Mouse (Mus musculus) spleen, adult 2 months (tissue): ENCODE data around the gene Llcfc1.

Experiments used
- CTCF ChIP-seq: fragments of 200-500 bp; IDR thresholded peaks from 2 replicates; pipeline ENCODE4 v1.5.1; 2011; ENCODE audit warnings: mild to moderate bottlenecking, inconsistent platforms; ENCODE audit not compliant: insufficient read depth, insufficient read length, insufficient replicate concordance; ENCODE audit errors: extremely low read depth
- POLR2A ChIP-seq: fragments of 200-500 bp; IDR thresholded peaks from 2 replicates; pipeline ENCODE4 v1.6.1; 2011; ENCODE audit warnings: low read depth, low read length, inconsistent platforms

DNA sequence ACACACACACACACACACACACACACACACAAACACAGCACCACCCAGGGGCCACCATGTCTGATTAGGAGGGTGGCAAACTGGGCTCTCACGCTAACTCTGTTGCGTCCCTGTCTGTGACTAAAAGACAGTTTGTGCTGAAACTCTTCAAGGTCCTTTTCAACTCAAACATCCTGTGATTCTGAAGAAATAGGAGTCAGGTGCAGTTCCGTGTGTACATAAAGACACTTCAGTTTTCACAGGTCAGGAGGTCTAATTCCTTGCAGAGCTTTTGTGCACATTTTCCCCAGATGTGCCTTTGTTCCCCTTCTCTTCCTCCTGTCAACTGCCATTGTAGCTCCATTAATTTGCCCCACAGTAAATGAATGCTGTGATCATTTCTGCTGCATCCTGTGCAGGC lies 43.8 kb upstream of the Llcfc1 start:
- no peak for TF ChIP-seq CTCF
- no peak for TF ChIP-seq POLR2A
